Mouse (Mus musculus) gastrocnemius, adult 2 months (tissue): Measurements from ENCODE around the gene Fam219a. TPM values are rescaled to one million over a fixed set of nuclear protein-coding genes. Genes with fewer than 3 reads are reported as not detected.

Source experiments
- DNase-seq: peaks from one replicate; pipeline ENCODE4 v3.0.0; 2022
- H3K27ac ChIP-seq: fragments of 200-600 bp; 2 replicates; pipeline ENCODE4 v1.8.1; 2022; ENCODE audit warnings: mild to moderate bottlenecking
- H3K4me3 ChIP-seq: fragments of 200-600 bp; 2 replicates; pipeline ENCODE4 v1.8.1; 2022; ENCODE audit warnings: mild to moderate bottlenecking, moderate library complexity
- CTCF ChIP-seq: fragments of 200-600 bp; IDR thresholded peaks from 2 replicates; pipeline ENCODE4 v1.8.1; 2022; ENCODE audit warnings: antibody characterized with exemption, mild to moderate bottlenecking, moderate library complexity
- intact Hi-C: fragments of 180-260 bp; cut with DNase I; formaldehyde crosslinking; loops from one replicate; pipeline ENCODE4 v1.15.1; 2025
- total RNA-seq, 2 experiments: library from RNA; stranded (reverse); gene quantifications; 2 replicates each; pipeline ENCODE4 v1.2.3; 2021

Gene Fam219a
- total RNA-seq, 2 experiments from 2014 or later: 18.0 to 24.3 TPM

DNA sequence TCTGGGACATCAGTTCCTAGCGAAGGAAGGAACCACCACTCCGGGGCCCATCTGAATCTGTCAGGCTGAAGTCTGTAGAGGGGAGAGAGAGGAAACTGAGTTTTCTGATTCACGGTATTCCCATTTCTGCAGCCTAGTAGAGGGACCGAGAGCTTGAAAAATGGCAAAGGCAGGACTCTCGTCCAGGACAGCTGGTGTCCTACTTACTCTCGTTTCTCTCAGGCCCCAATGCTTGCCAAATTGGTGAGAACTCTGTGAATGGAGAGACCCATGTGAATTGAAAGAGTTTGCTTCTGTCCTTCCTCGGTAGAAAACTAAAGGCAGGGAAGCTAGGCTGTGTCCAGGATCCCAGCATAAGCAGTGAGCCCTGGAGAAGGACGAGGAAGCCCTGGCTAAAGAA, 69.7 kb downstream of the Fam219a start:
- TF ChIP-seq CTCF: no peak
- Histone ChIP-seq H3K4me3 (peak overlapping the region; percentile 87), H3K27ac (peak overlapping the region; percentile 99)
- intact Hi-C loops: no loop called here
- peak; percentile 40 for DNase-seq

DNA sequence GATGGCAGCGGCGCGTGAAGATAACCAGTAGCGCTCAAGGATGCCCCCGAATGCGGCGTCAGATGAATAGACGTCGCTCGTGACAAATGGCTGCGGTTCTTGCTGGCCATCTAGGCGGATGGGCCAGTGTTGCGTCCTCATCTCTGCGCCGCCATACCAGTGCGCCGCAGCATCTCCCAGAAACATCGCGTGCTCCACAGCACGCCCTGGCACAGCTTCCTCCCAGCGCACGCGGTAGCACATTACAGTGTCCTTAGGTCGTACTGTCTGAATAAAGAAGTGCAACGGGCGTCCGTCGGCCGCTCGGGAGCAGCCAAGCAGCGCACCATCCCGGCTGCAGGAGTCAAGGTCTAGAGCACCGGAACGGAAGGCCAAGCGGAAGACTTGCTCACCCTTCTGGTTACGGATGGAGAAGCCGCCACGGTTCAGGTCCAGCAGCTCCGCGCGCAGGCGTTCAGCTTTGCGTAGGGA, 70.4 kb downstream of the Fam219a start:
- H3K4me3 ChIP-seq: peak overlapping the region; percentile 87
- TF ChIP-seq CTCF: no peak
- peak overlapping the region; percentile 99 for H3K27ac ChIP-seq
- intact Hi-C loops: no loop called here
- DNase-seq: no peak

DNA sequence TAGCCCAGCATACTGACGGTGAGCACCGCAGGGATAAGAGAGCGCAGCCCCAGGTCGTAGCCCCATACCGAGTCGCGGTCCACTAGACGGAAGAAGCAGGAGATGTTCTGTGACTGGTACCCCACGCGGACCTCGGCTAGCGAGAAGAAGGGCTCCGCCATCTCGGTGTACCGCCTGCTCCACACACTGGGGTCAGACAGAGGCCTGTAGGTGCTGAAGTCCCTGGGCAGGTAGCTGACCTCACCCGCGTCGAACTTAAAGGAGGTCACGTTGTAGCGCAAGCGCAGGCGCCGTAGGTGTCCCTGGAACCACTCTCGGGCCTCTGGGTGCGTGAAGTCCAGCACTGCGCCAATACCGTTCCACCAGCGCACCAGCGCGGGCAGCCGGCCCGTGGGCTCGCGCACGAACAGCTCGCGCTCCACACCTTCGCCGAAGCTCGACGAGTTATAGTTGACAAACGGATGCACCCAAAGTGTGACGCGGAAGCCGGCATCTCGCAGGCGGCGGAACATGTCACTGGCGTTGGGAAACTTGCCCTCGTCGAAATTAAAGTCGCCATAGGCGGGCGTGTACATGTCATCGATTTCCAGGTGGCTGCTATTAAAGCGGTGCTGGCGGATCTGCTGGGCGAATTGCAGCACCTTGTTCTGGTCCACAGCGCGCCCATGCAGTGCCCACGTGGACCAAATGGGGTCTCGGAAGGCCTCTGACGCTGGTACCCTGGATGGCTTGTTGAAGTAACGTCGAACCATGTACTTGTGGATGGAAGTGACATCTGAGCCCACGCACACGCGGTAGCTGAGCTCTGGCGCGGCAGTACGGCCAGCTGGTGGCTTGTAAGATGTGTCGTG, 71.1 kb downstream of the Fam219a start:
- peak; percentile 34 for DNase-seq
- Histone ChIP-seq H3K27ac (0 out of 2 replicates have a peak overlapping the region, but pooled peaks have one; percentile 8), H3K4me3 (peak overlapping the region; percentile 87)
- TF ChIP-seq CTCF: no peak
- intact Hi-C loops: no loop called here

DNA sequence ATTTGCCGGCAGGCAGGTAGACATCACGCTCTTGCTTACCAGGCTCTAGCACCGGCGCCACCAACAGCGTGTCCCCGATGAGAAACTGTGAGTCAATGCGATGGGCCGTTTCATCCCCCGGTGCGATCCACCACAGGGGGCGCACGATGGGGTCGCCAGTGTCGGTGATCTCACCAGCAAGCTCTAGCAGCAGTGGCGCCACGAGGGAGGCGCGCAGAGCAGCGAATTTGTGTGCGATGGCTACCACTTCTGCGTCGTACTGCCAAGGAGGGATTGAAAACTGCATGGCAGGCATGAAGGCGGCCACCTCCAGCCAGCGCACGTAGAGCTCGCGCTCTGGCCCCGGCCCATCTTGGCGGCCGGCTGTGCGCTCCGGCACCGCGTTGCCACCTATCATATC, 71.8 kb downstream of the Fam219a start:
- no peak for TF ChIP-seq CTCF
- H3K4me3 ChIP-seq: peak overlapping the region; percentile 87

DNA sequence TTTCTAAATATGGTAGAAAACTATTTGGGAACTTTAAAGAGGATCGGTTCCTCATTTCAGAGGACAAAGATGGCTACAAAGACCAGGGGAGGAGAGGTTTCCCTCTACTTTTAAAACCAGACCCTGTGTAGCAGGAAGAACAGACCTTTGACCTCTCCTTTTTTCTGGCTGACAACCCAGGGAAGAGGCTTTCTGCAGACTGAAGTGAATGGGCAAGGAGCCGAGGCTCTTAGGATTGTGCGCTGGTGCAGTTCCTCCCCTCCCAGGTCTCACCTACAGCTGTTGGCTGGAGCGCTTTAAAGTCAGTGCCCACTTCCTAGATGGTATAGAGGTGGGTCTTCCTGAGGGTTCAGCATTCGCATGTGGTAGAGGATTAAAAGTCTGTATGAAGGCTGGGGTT, 72.3 kb downstream of the Fam219a start:
- TF ChIP-seq CTCF: no peak
- intact Hi-C loops: no loop called here
- H3K27ac ChIP-seq: 0 out of 2 replicates have a peak overlapping the region, but pooled peaks have one; percentile 6
- no peak for DNase-seq
- H3K4me3 ChIP-seq: no peak overlapping the region; the same call in 1 of the 2 replicates

More for the DNA sequence above, 71.8 kb downstream of the Fam219a start:
- H3K27ac ChIP-seq: 0 out of 2 replicates have a peak overlapping the region, but pooled peaks have one; percentile 6
- DNase-seq: peak; percentile 39
- intact Hi-C loops: no loop called here

DNA sequence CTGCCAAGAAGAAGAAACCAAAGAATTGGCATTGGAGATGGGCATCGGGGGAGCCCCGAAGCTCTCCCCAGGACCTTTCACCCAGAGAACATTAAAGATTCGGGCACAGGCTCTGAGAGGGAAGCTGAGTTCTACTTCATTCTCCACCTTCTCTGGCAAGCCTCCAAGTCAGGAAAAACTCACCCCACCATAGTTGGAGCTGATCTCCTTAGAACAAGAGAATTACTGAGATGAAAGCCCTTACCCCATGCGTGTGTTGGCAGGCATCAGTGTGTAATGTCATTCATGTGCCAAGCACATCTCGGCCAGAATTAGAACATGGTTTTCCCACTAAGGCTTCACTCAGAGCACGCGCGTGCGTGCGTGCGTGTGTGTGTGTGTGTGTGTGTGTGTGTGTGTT, 73.5 kb downstream of the Fam219a start:
- peak overlapping the region; percentile 50 for H3K27ac ChIP-seq
- peak overlapping the region; percentile 14; the same call in 1 of the 2 replicates for H3K4me3 ChIP-seq
- no peak for TF ChIP-seq CTCF
- intact Hi-C loops: no loop called here
- DNase-seq: peak; percentile 48

DNA sequence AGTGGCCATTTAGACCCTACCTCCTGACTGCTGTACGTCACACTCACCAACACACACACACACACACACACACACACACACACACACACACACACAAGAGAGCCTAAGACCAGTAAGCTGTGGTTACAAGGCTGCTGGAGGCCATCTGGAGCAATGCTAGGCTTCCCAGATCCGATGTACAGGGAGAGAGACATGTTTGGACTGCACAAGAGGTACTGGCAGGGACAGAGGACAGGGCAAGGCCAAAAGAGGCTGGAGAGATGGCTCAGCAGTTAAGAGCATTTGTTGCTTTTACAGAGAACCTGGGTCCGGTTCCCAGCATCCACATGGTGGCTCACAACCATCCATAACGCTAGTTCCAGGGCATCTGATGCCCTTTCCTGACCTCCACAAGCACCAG, 74.3 kb downstream of the Fam219a start:
- intact Hi-C loops: no loop called here
- TF ChIP-seq CTCF: no peak

DNA sequence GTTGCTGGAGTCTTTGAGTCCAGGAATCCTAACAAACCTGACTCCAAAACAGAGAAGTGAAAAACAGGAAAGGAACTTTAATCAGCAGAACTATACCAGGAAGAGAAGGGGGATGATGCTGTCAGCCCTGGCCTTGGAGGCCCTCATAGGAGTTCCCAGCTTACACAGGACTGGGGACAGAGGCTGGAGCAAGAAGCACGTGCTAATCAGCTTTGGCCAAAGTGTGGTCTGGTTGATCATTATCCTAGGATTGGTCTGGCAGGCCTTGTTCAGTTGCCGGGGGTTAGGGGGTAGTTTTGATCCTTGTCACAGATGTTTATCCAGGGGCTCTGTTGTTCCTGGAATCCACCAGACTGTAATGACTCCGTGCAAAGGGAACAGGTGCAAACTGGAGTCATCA, 75.0 kb downstream of the Fam219a start:
- no peak for DNase-seq
- intact Hi-C loops: no loop called here
- Histone ChIP-seq H3K4me3 (no peak overlapping the region), H3K27ac (peak overlapping the region; percentile 21; the same call in 1 of the 2 replicates)
- TF ChIP-seq CTCF: no peak

More for the DNA sequence above, 74.3 kb downstream of the Fam219a start:
- no peak overlapping the region; the same call in 1 of the 2 replicates for H3K4me3 ChIP-seq
- DNase-seq: peak; percentile 33
- H3K27ac ChIP-seq: peak overlapping the region; percentile 50; the same call in 1 of the 2 replicates

DNA sequence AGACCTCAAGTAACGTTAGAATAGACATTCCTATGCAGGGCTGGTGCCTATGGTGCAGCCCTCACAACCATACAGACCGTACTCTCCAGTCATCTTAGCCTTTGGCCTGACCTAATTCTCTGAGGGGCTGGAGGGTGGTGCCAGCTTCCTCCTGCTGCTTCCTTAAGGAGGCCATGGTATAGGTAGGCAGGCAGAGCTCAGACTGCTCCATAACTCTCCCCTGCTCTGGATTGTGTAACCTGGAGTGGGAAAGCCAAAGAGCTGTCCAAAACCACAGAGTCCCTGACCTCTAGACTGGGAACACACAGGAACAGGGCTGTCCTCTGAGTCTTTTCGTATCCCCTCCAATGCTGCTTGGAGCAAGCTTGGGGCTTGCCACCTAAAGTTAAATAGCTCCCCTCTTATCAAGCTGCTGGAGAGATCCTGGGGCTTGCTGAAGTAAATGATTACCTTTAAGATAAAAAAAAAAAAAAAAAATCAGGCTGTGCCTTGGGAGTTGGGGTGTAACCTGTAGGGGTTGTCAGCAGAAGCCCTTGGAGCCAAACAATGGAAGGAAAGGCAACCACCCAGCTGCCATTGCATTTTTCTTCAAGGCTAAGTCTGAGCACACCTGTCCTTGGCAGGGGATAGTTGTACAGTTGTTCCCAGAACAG, 75.7 kb downstream of the Fam219a start:
- no peak for TF ChIP-seq CTCF
- intact Hi-C loops: no loop called here
- DNase-seq: no peak
- Histone ChIP-seq H3K4me3 (no peak overlapping the region), H3K27ac (no peak overlapping the region)

DNA sequence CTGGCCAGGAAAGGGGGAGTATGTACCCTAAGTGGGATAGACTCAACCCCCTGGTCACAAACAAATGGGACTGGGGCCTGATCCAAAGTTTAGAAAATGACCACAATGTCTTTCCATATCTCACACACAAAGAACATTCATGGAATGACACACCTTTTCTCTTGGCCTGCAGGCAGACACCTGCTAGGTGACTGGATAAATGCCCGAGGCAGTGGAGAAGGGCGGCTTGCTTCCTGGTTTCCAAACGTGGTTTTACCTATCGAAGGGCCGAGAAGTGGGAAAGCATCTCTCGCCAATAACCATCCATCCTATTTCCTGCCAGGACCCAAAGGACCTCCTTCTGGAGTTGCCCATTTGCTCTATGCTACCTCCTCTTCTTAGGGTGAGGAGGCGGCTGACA, 76.4 kb downstream of the Fam219a start:
- Histone ChIP-seq H3K4me3 (no peak overlapping the region), H3K27ac (no peak overlapping the region)
- intact Hi-C loops: no loop called here
- DNase-seq: no peak
- TF ChIP-seq CTCF: no peak

DNA sequence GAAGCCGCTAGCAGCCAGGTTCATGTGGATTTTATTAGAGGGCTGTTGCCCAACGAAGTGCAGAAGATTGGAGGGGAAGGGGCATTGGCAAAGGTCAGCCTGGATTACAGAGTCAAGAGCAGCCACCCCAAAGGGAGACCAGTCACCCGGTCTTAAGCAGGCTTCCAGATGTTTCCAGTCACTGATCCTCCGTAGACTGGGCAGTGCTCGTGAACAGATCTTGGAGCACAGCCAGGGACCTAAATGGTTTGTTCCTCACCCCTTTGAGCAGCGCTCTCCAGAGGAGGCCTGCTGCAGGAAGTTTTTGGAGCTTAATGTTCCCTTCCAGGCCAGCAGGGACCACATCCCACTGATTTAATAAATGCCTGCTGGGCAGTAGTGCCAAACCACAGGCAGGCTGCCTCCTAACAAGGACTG, 87.7 kb downstream of the Fam219a start:
- no peak; the same call in 1 of the 2 replicates for TF ChIP-seq CTCF
- Histone ChIP-seq H3K4me3 (peak overlapping the region; percentile 36), H3K27ac (peak overlapping the region; percentile 87)
- peak; percentile 80 for DNase-seq
- intact Hi-C loops: loop anchor here (2.0 kb wide), 1 partner anchor 21 kb away; the partner anchor contains the start of gene AI464131

DNA sequence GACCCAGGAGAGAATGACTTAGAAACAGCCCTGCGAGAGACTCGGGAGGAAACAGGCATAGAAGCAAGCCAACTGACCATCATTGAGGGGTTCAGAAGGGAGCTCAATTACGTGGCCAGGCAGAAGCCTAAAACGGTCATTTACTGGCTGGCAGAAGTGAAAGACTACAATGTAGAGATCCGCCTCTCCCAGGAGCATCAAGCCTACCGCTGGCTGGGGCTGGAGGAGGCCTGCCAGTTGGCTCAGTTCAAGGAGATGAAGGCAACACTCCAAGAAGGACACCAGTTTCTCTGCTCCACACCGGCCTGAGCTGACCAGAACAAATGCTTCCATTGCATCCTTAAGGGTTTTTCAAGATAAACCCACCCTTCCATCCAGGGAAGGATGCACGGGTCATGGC, 89.1 kb downstream of the Fam219a start:
- TF ChIP-seq CTCF: no peak
- H3K27ac ChIP-seq: peak overlapping the region; percentile 87
- intact Hi-C loops: loop anchor here (2.0 kb wide), 1 partner anchor 23 kb away; the partner anchor contains the start of gene AI464131
- H3K4me3 ChIP-seq: peak overlapping the region; percentile 5; the same call in 1 of the 2 replicates
- peak; percentile 87 for DNase-seq

DNA sequence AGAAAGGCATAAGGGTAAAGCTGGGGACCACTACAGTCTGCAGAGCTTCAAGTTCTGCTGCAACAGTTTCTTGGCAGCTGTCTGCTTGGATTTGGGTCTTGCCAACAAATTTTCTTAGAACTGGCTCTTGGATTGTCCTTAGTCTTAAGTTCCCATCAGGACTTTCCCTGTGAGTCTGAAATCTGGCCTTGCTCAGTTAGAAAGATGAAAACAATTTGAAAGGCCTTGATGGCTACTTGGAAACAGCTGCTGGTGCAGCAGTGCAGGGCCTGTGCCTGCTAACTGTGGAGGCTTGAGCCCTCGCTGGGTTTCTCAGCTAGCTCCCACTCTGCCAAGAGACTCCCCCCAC, 89.9 kb downstream of the Fam219a start:
- no peak for DNase-seq
- H3K4me3 ChIP-seq: peak overlapping the region; percentile 5; the same call in 1 of the 2 replicates
- peak overlapping the region; percentile 87 for H3K27ac ChIP-seq
- TF ChIP-seq CTCF: no peak
- intact Hi-C loops: no loop called here
